Mouse (Mus musculus) ES-E14 (cell line): ENCODE measurements around the gene Atp8b4. TPM values are rescaled to one million over a fixed set of nuclear protein-coding genes. Genes with fewer than 3 reads are reported as not detected.

ENCODE experiments used
- DNase-seq: peaks from one replicate; pipeline ENCODE4 v3.0.0-alpha.2; 2013; ENCODE audit warnings: low read depth, low spot score
- H3K27ac ChIP-seq: 2 replicates; pipeline ENCODE4 v1.5.1; 2012; ENCODE audit warnings: low read depth, mild to moderate bottlenecking, low read length, moderate library complexity, mixed read lengths; ENCODE audit not compliant: poor library complexity, insufficient read depth, severe bottlenecking
- H3K36me3 ChIP-seq: 2 replicates; pipeline ENCODE4 v1.6.1; 2012; ENCODE audit warnings: mild to moderate bottlenecking, low read length, moderate library complexity, mixed read lengths; ENCODE audit not compliant: control insufficient read depth, poor library complexity, insufficient read depth, severe bottlenecking
- H3K4me1 ChIP-seq, 2 experiments: fragments of 150-350 bp in 1 of 2; sonication (generic) in 1 of 2; 2 replicates each; pipeline ENCODE4 v1.6.1; 2012; ENCODE audit warnings: low read length in 2 of 2, mild to moderate bottlenecking in 1 of 2, mixed read lengths in 1 of 2; ENCODE audit not compliant: control insufficient read depth in 2 of 2, insufficient read depth in 2 of 2, poor library complexity in 1 of 2
- H3K4me3 ChIP-seq, 2 experiments: fragments of 150-350 bp in 1 of 2; sonication (generic) in 1 of 2; 2 replicates each; pipeline ENCODE4 v1.5.1; 2012; ENCODE audit warnings: low read length in 2 of 2, low read depth in 1 of 2, mild to moderate bottlenecking in 1 of 2, mixed read lengths in 1 of 2; ENCODE audit not compliant: insufficient read depth in 1 of 2, poor library complexity in 1 of 2, severe bottlenecking in 1 of 2
- H3K9ac ChIP-seq: 2 replicates; pipeline ENCODE4 v1.6.1; 2012; ENCODE audit warnings: low read depth, mild to moderate bottlenecking, low read length, mixed read lengths; ENCODE audit not compliant: poor library complexity, insufficient read depth, severe bottlenecking
- H3K9me3 ChIP-seq: fragments of 150-350 bp; sonication (generic); 2 replicates; pipeline ENCODE4 v1.6.1; 2012; ENCODE audit warnings: low read depth, mild to moderate bottlenecking, low read length; ENCODE audit not compliant: control insufficient read depth, insufficient read depth
- CHD2 ChIP-seq: IDR thresholded peaks from 2 replicates; pipeline ENCODE4 v1.6.1; 2014; ENCODE audit warnings: mild to moderate bottlenecking, low read depth, low read length, inconsistent platforms
- HCFC1 ChIP-seq: IDR thresholded peaks from 2 replicates; pipeline ENCODE4 v1.6.1; 2012; ENCODE audit warnings: low read length, inconsistent platforms, borderline replicate concordance; ENCODE audit not compliant: insufficient read depth
- MAFK ChIP-seq: IDR thresholded peaks from 2 replicates; pipeline ENCODE4 v1.6.1; 2014; ENCODE audit warnings: mild to moderate bottlenecking, low read depth, low read length, inconsistent platforms; ENCODE audit not compliant: insufficient read depth
- ZC3H11A ChIP-seq: IDR thresholded peaks from 2 replicates; pipeline ENCODE4 v1.6.1; 2012; ENCODE audit warnings: low read depth, mild to moderate bottlenecking, inconsistent platforms, low read length, borderline replicate concordance
- ZNF384 ChIP-seq: IDR thresholded peaks from 2 replicates; pipeline ENCODE4 v1.6.1; 2012; ENCODE audit warnings: low read depth, low read length, inconsistent platforms
- in situ Hi-C, 2 experiments: fragments of 600-800 bp; cut with MboI; formaldehyde crosslinking; loops; one replicate each; pipeline ENCODE4 v1.15.1; 2025; ENCODE audit warnings: low sequenced_read_pairs in 2 of 2, inconsistent platforms in 1 of 2; ENCODE audit not compliant: unreplicated experiment in 2 of 2
- total RNA-seq: library from RNA; depleted of rRNA; stranded (reverse); fragments of 300-350 nt; gene quantifications from 2 replicates; pipeline ENCODE4 v1.2.3, GENCODE M21; 2012

Atp8b4 gene
- total RNA-seq, 1 experiment = 0.27 TPM

DNA sequence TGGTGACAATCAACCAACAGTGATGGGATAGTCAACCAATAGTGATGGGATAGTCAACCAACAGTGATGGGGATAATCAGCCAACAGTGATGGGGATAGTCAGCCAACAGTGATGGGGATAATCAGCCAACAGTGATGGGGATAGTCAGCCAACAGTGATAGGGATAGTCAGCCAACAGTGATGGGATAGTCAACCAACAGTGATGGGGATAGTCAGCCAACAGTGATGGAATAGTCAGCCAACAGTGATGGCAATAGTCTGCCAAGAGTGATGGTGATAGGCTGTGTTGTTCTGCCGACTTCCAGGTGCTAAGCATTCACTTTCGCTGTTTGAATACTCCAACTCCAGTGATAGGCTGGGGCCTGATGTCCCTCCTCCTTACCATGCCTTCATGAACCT, 79.6 kb downstream of the Atp8b4 start:
- H3K4me3 ChIP-seq = no peak overlapping the region

GRCm38 (mm10) chr2:126418916-126419315, 81.6 kb downstream of the Atp8b4 start:
- no peaks in the 10 kb centered on the region for H3K4me1 ChIP-seq
- no peaks in the 10 kb centered on the region for H3K9me3 ChIP-seq
- H3K4me3 ChIP-seq = no peak overlapping the region
- DNase-seq = no peak
- no peaks in the 10 kb centered on the region for H3K36me3 ChIP-seq
- TF ChIP-seq ZC3H11A (no peak), ZNF384 (no peak), CHD2 (no peak), MAFK (no peak), HCFC1 (no peak)
- no peak overlapping the region for H3K9ac ChIP-seq
- in situ Hi-C loops = no loop called here
- H3K27ac ChIP-seq = no peak overlapping the region

More for the DNA sequence above, 79.6 kb downstream of the Atp8b4 start:
- DNase-seq = no peak
- H3K36me3 ChIP-seq = no peaks in the 10 kb centered on the region
- H3K9ac ChIP-seq = no peak overlapping the region
- in situ Hi-C loops = no loop called here
- H3K4me1 ChIP-seq = no peaks in the 10 kb centered on the region
- no peak overlapping the region for H3K27ac ChIP-seq
- TF ChIP-seq HCFC1 (no peak), MAFK (no peak), ZC3H11A (no peak), CHD2 (no peak), ZNF384 (no peak)
- no peaks in the 10 kb centered on the region for H3K9me3 ChIP-seq

- Histone ChIP-seq H3K4me3 (no peak overlapping the region), H3K9ac (no peak overlapping the region), H3K9me3 (no peaks in the 10 kb centered on the region), H3K36me3 (no peaks in the 10 kb centered on the region), H3K27ac (no peak overlapping the region), H3K4me1 (no peaks in the 10 kb centered on the region)
- no peak for DNase-seq
- in situ Hi-C loops = no loop called here
- TF ChIP-seq HCFC1 = no peak
These were observed 83.7 kb downstream of the Atp8b4 start for GRCm38 (mm10) chr2:126416772-126417171.

DNA sequence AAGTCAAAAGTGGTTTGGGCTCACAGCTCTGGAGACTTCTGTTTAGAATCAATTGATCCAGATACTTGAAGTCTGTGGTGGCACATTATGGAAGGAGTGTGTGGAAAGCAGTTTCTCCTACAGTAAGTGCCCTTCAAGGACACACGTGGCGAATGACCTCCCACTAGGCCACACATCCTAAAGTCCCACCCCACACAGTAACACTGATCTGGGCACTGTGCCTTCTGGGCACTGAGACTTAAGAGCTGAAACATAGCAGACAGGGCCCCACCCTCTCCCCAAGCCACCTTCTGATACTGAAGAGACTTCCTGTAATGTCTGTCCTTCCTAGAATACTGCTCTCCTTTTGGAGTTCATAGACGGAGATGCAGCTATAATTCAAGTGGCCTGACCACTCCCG, 84.5 kb downstream of the Atp8b4 start:
- Histone ChIP-seq H3K4me1 (no peaks in the 10 kb centered on the region), H3K9ac (no peak overlapping the region), H3K4me3 (no peak overlapping the region), H3K36me3 (no peaks in the 10 kb centered on the region), H3K27ac (no peak overlapping the region), H3K9me3 (no peaks in the 10 kb centered on the region)
- DNase-seq = no peak
- TF ChIP-seq HCFC1 (no peak), ZC3H11A (no peak), MAFK (no peak), CHD2 (no peak), ZNF384 (no peak)
- in situ Hi-C loops = no loop called here

- TF ChIP-seq CHD2 = no peak
- no peak for TF ChIP-seq ZC3H11A
- no peak for TF ChIP-seq HCFC1
- TF ChIP-seq ZNF384 = no peak
- TF ChIP-seq MAFK = no peak
- no peak for DNase-seq
- H3K4me3 ChIP-seq = no peak overlapping the region
- in situ Hi-C loops = no loop called here
- H3K9me3 ChIP-seq = no peaks in the 10 kb centered on the region
- no peak overlapping the region for H3K27ac ChIP-seq
- H3K36me3 ChIP-seq = no peaks in the 10 kb centered on the region
- no peaks in the 10 kb centered on the region for H3K4me1 ChIP-seq
- H3K9ac ChIP-seq = no peak overlapping the region
These were observed 87.7 kb downstream of the Atp8b4 start for GRCm38 (mm10) chr2:126412759-126413158.
